Mouse (Mus musculus) liver (tissue): ENCODE data around the gene Pitpnm1.

ENCODE experiments used
- DNase-seq: peaks from one replicate; pipeline ENCODE4 v3.0.0-alpha.2; 2020; ENCODE audit warnings: mixed read lengths

Gene Pitpnm1

DNA sequence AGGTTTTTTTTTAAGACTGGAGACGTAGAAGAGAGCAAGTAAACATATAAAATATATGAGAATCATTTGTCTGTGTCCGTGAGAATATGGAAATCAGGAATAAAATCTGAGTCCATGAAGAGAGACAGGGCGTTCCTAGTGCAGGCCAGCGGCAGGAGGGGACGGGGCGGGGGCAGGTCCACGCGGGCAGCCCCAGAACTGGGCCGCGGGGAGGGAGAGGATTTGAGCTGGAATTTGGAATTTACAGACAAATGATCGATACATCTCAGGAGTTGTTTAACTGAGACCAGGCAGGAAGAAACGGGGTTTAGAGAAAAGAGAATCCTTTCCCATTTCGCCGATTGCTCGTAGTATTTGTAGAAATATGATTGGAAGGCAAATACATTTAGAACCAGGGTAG lies 29.5 kb upstream of the Pitpnm1 start:
- no peak for DNase-seq

DNA sequence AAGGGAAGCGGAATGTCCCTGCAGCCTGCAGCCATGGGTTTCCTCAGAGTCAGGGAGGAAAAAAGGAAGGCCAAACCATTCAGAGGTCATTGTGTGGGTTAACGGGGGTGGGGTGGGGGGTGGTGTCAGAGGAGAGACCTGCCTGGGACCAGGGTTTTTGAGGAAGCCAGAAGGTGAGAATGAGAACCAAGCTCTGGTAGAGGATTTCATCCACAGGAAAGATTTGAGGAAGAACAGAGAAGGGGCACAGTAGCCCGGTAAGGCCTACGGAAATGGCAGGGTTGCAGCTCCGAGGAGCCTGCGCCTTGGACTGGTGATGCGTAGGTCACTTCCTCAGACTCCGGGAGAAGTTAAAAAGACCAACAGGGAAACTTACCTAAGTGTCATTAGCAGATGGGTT lies 29.0 kb upstream of the Pitpnm1 start:
- no peak for DNase-seq

GRCm38 (mm10) chr19:4071406-4071805 lies 28.4 kb upstream of the Pitpnm1 start:
- DNase-seq, result no peak

GRCm38 (mm10) chr19:4072706-4073424 lies 26.9 kb upstream of the Pitpnm1 start:
- DNase-seq, result no peak

DNA sequence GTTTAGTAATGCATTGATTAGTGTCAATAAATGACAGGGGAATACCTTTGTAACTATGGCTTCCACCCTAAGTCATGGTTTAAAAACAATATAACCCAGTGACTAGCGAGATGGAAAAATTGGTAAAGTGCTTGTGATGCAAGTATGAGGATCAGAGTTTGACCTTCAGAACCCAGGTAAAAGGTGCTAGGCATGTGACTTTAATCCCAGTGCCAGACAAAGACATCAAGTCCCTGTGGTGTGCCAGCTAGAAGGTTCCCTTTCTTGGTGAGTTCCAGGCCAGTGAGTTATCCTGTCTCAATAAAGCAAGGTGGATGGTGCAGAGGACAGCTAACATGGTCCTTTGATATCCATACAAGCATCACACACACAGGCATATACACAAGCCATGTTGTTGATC lies 24.3 kb upstream of the Pitpnm1 start:
- DNase-seq, result no peak

DNA sequence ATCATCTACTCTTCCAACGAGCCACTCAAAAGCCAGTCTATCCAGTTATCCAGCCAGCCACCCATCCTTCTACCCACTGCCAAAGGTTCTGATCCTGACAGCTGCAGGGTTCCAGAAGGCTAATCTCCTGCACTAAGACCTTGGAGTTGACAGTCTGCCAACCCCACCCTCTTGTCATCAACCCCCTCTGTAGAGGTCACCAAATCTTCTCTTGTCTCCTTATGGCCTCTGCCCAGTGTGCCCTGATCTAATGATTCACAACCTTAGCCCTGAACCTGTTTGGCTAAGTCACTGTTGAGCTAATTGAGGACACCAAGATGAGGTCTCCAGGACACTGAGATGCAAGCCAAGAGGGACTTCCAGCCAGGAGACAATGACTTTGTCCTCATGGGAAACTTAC lies 20.2 kb upstream of the Pitpnm1 start:
- no peak for DNase-seq

DNA sequence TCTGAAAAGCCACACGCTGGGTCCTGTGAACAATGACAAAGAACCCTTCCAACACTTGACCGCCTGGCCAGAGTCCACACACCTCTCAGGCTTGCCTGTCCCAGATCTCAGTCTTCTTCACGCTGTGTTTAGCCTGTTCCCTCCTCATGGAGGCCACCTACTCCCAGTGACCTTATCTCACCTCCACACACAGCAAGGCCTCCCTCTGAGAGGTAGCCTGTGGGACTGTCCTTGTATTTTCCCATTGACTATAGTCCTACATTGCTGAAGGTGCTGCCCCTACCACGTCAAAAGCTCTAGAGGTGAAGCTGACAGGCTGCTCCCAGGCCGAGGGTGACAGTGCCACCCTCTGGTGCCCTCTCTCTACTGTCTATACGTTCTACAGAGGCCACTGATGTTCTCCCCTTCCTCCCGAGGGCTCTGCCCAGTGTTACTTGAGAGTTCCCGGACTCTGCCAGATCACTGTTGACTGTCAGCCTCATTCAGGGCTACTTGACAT lies 19.2 kb upstream of the Pitpnm1 start:
- DNase-seq, result peak; percentile 59

DNA sequence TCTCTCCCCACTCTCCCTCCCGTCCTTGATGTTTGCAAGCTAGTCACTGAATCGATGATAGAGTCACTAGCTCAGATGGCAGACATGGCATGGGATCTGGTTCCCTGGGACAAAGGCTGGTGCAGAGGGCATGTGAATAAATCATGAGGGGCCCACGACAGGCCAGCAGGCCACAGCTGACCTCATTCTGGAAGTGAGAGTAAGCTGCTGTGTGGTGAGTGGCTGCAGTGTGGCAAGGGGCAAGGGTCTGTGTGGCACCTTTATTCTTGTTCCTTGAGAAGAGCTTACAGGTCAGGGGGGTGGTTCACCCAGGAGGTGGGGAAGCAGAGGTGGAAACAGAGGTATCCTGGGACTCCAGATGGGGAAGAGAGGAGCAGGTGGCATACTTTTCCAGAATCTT lies 18.4 kb upstream of the Pitpnm1 start, which contains the start of gene Cabp2:
Gene Cabp2, plus strand, starts transcription at position 185 of the 400 bp plus-strand sequence.
- no peak for DNase-seq

- DNase-seq, result no peak
These were observed 17.4 kb upstream of the Pitpnm1 start for GRCm38 (mm10) chr19:4082219-4082965.

- no peak for DNase-seq
These were observed 16.5 kb upstream of the Pitpnm1 start for GRCm38 (mm10) chr19:4083316-4083715.

- no peak for DNase-seq
These were observed 16.0 kb upstream of the Pitpnm1 start for GRCm38 (mm10) chr19:4083826-4084225.

GRCm38 (mm10) chr19:4084984-4085383 lies 14.8 kb upstream of the Pitpnm1 start:
- DNase-seq, result no peak

DNA sequence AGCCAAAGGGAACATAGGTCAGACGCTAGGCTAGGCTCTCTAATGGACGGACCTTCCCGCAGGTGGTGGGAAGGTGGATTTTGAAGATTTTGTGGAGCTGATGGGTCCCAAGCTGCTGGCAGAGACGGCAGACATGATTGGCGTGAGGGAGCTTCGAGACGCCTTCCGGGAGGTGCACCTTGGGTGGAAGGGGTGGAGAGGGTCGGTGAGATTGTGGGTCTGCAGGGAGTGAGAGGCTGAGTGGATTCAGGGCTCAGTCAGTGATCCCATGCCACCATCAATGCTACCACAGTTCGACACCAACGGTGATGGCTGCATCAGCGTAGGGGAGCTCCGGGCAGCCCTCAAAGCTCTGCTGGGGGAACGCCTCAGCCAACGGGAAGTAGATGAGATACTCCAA lies 13.6 kb upstream of the Pitpnm1 start:
- DNase-seq, result no peak

DNA sequence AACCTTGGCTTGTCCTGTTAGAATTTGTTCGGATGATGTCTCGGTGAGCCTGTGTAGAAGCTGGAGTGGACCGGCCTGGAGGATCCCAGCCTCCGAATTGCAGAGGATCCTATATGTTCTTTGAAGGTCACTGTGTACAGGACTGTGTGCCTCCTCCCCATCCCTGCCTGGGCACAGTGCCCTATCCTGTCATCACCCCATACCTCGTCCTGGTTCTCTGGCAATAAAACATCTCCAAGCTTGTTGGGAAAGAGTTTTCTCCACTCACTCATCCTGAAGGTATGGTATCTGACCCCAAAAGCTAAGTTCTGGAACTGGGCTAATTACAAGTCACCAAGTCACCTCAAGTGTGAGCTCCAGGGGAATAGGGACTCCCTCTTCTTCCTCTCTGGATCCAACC lies 12.7 kb upstream of the Pitpnm1 start:
- no peak for DNase-seq

DNA sequence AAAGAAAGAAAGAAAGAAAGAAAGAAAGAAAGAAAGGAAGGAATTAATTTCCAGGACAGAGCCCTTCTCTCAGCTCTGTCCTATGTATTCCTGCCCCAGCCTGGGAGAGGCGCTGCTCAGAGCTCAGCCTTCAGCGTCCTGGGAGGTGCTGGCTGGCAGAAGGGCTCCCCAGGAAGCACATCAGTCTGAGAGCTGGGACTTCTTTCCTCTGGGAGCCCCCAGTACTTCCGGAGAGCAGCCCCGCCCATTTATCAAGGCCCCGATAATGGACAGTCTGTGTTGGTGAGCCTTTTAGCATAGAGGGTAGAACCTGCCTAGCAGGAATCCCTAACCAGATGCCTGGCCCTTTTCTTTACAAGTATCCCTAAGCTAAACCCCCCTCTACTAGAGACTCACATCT lies 11.7 kb upstream of the Pitpnm1 start:
- DNase-seq, result no peak

GRCm38 (mm10) chr19:4089128-4089527 lies 10.7 kb upstream of the Pitpnm1 start:
- DNase-seq, result no peak

GRCm38 (mm10) chr19:4090446-4090845 lies 9.4 kb upstream of the Pitpnm1 start:
- DNase-seq, result no peak

GRCm38 (mm10) chr19:4091383-4091782 lies 8.4 kb upstream of the Pitpnm1 start:
- DNase-seq, result no peak

DNA sequence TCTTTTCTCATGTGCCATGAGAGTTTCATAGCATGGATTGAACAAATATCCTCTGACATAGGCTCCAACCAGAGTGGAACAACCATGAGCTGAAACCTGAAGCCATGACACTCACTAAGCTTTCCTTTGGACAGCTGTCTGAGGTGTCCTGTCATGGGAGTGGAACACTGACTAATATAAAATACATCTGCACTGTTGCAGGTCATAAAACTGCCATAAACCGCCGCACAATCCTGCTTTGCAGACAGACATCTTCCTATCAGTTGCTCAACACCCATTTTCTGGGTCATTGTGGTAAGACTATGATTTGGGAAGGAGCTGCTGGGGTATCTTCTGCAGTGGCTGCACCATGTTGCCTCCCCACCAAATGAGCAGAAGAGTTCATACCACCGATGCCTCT lies 7.0 kb upstream of the Pitpnm1 start:
- no peak for DNase-seq

GRCm38 (mm10) chr19:4093772-4094171 lies 6.0 kb upstream of the Pitpnm1 start:
- DNase-seq, result no peak

DNA sequence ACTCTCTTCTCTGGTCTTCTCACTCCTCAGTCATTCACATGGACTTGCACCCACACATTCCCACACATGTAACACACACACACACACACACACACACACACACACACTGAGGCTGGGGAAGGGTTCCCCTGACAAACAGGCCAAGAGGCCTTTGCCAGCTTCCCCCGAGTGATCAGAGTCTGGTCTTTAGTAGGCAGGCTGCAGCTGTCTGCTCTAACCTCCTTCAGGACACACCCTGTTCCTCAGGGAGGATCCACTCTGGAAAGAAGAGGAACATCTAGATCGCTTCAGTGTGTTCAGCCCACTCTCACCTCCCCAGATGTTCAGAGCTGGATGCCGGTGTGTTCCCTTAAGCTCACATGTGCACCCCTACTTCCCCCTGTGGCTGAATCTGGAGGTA lies 5.5 kb upstream of the Pitpnm1 start:
- no peak for DNase-seq

GRCm38 (mm10) chr19:4094774-4095303 lies 5.0 kb upstream of the Pitpnm1 start:
- DNase-seq, result no peak

DNA sequence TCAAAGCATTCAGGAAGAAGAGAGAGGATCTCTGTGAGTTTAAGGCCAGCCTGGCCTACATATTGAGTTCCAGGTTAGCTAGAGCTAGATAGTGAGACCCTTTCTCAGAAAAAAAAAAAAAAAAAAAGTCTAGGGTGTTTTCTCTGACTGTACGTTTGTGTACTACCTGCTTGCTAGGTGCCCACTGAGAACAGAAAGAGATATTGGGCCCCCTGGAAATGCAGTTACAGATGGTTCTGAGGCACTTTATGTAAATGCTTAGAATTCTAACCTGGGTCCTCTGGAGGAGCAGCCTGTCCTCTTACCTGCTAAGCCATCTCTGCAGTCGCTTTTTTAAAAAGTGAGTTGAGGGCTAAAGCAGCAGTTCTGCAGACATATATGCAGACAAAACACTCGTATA lies 4.0 kb upstream of the Pitpnm1 start:
- no peak for DNase-seq
